Mouse (Mus musculus) MEL (cell line): Measurements from ENCODE around the gene Tmem26. TPM values are rescaled to one million over a fixed set of nuclear protein-coding genes. Genes with fewer than 3 reads are reported as not detected.

Experiments
- DNase-seq: peaks from one replicate; pipeline ENCODE4 v3.0.0; 2011; ENCODE audit warnings: low read depth, low spot score
- H3K27ac ChIP-seq: 2 replicates; pipeline ENCODE4 v1.5.1; 2012; ENCODE audit warnings: low read depth, mild to moderate bottlenecking, control low read depth, low read length, moderate library complexity; ENCODE audit not compliant: control insufficient read depth
- H3K27me3 ChIP-seq, 2 experiments: fragments of 150-350 bp in 1 of 2; sonication (generic) in 1 of 2; 2 replicates each; pipeline ENCODE4 v1.6.1; 2012; ENCODE audit warnings: low read length in 2 of 2, mild to moderate bottlenecking in 2 of 2, improper control_type of control experiment in 1 of 2, moderate library complexity in 1 of 2; ENCODE audit not compliant: insufficient read depth in 2 of 2, control insufficient read depth in 1 of 2
- H3K36me3 ChIP-seq, 2 experiments: 2 replicates each; pipeline ENCODE4 v1.6.1; 2012 to 2014; ENCODE audit warnings: low read length in 2 of 2, improper control_type of control experiment in 1 of 2, inconsistent platforms in 1 of 2, mild to moderate bottlenecking in 1 of 2; ENCODE audit not compliant: insufficient read depth in 2 of 2, control insufficient read depth in 1 of 2
- H3K4me1 ChIP-seq, 2 experiments: fragments of 150-350 bp in 1 of 2; sonication (generic) in 1 of 2; 2 replicates each; pipeline ENCODE4 v1.6.1; 2012; ENCODE audit warnings: low read length in 2 of 2, improper control_type of control experiment in 1 of 2, mild to moderate bottlenecking in 1 of 2; ENCODE audit not compliant: insufficient read depth in 2 of 2, control insufficient read depth in 1 of 2
- H3K4me3 ChIP-seq, 2 experiments: fragments of 150-350 bp in 1 of 2; sonication (generic) in 1 of 2; 2 replicates each; pipeline ENCODE4 v1.5.1; 2012; ENCODE audit warnings: low read depth in 2 of 2, low read length in 2 of 2, mild to moderate bottlenecking in 2 of 2, moderate library complexity in 2 of 2, control low read depth in 1 of 2, improper control_type of control experiment in 1 of 2; ENCODE audit not compliant: control insufficient read depth in 1 of 2, insufficient read depth in 1 of 2
- H3K79me2 ChIP-seq: 2 replicates; pipeline ENCODE4 v1.6.1; 2012; ENCODE audit warnings: mild to moderate bottlenecking, low read length, moderate library complexity; ENCODE audit not compliant: control insufficient read depth, poor library complexity, insufficient read depth
- H3K9ac ChIP-seq: 2 replicates; pipeline ENCODE4 v1.6.1; 2012; ENCODE audit warnings: low read depth, mild to moderate bottlenecking, control low read depth, low read length, moderate library complexity; ENCODE audit not compliant: control insufficient read depth, poor library complexity, severe bottlenecking
- H3K9me3 ChIP-seq: fragments of 150-350 bp; sonication (generic); replicated peaks from 2 replicates; pipeline ENCODE4 v1.6.1; 2012; ENCODE audit warnings: mild to moderate bottlenecking, low read length, improper control_type of control experiment, moderate library complexity; ENCODE audit not compliant: insufficient read depth
- CHD1 ChIP-seq: IDR thresholded peaks from 2 replicates; pipeline ENCODE4 v1.6.1; 2012; ENCODE audit warnings: low read depth, mild to moderate bottlenecking, inconsistent platforms, low read length, improper control_type of control experiment
- CHD2 ChIP-seq: IDR thresholded peaks from 2 replicates; pipeline ENCODE4 v1.6.1; 2011; ENCODE audit warnings: low read length, improper control_type of control experiment
- E2F4 ChIP-seq: IDR thresholded peaks from 2 replicates; pipeline ENCODE4 v1.6.1; 2011; ENCODE audit warnings: low read depth, low read length, improper control_type of control experiment, borderline replicate concordance
- ELF1 ChIP-seq: IDR thresholded peaks from 2 replicates; pipeline ENCODE4 v1.6.1; 2014; ENCODE audit warnings: low read depth, mild to moderate bottlenecking, inconsistent platforms, low read length, improper control_type of control experiment, moderate library complexity
- EP300 ChIP-seq, 2 experiments: IDR thresholded peaks; 2 replicates each; pipeline ENCODE4 v1.6.1; 2011; ENCODE audit warnings: improper control_type of control experiment in 2 of 2, low read length in 2 of 2, low read depth in 1 of 2, mild to moderate bottlenecking in 1 of 2
- ETS1 ChIP-seq: IDR thresholded peaks from 2 replicates; pipeline ENCODE4 v1.6.1; 2012; ENCODE audit warnings: low read depth, mild to moderate bottlenecking, inconsistent platforms, low read length, improper control_type of control experiment, moderate library complexity
- GABPA ChIP-seq: IDR thresholded peaks from 2 replicates; pipeline ENCODE4 v1.6.1; 2012; ENCODE audit warnings: low read depth, mild to moderate bottlenecking, inconsistent platforms, low read length, improper control_type of control experiment, moderate library complexity
- GATA1 ChIP-seq: IDR thresholded peaks from 2 replicates; pipeline ENCODE4 v1.6.1; 2011; ENCODE audit warnings: low read depth, low read length, improper control_type of control experiment
- JUND ChIP-seq: IDR thresholded peaks from 2 replicates; pipeline ENCODE4 v1.6.1; 2011; ENCODE audit warnings: low read depth, mild to moderate bottlenecking, improper control_type of control experiment, low read length
- KAT2A ChIP-seq: conservative IDR thresholded peaks from 2 replicates; pipeline ENCODE4 v1.6.1; 2012; ENCODE audit warnings: low read depth, low read length, improper control_type of control experiment, inconsistent platforms
- MAFK ChIP-seq: IDR thresholded peaks from 2 replicates; pipeline ENCODE4 v1.6.1; 2011; ENCODE audit warnings: low read depth, mild to moderate bottlenecking, low read length, improper control_type of control experiment, borderline replicate concordance
- MXI1 ChIP-seq: IDR thresholded peaks from 2 replicates; pipeline ENCODE4 v1.6.1; 2011; ENCODE audit warnings: mild to moderate bottlenecking, low read depth, low read length, improper control_type of control experiment
- MYC ChIP-seq: IDR thresholded peaks from 2 replicates; pipeline ENCODE4 v1.6.1; 2011; ENCODE audit warnings: low read depth, mild to moderate bottlenecking, low read length, improper control_type of control experiment, moderate library complexity
- USF1 ChIP-seq: IDR thresholded peaks from 2 replicates; pipeline ENCODE4 v1.6.1; 2014; ENCODE audit warnings: low read depth, mild to moderate bottlenecking, inconsistent platforms, low read length, improper control_type of control experiment, moderate library complexity
- USF2 ChIP-seq, 2 experiments: IDR thresholded peaks; 2 replicates each; pipeline ENCODE4 v1.6.1; 2011 to 2012; ENCODE audit warnings: improper control_type of control experiment in 2 of 2, low read length in 2 of 2, borderline replicate concordance in 1 of 2, inconsistent platforms in 1 of 2, low read depth in 1 of 2, mild to moderate bottlenecking in 1 of 2; ENCODE audit not compliant: insufficient read depth in 1 of 2
- ZMIZ1 ChIP-seq: IDR thresholded peaks from 2 replicates; pipeline ENCODE4 v1.6.1; 2012; ENCODE audit warnings: low read depth, mild to moderate bottlenecking, inconsistent platforms, low read length, improper control_type of control experiment, moderate library complexity
- ZNF384 ChIP-seq: IDR thresholded peaks from 2 replicates; pipeline ENCODE4 v1.6.1; 2012; ENCODE audit warnings: low read depth, mild to moderate bottlenecking, inconsistent platforms, low read length, improper control_type of control experiment
- polyA plus RNA-seq, 2 experiments: library from polyadenylated mRNA; stranded (reverse) in 1 of 2; unstranded in 1 of 2; fragments of >175 nt in 1 of 2; fragments of >200 nt in 1 of 2; gene quantifications; 2 replicates each; pipeline versions ENCODE4 v1.2.1 to v1.2.4; 2012; ENCODE audit warnings: low replicate concordance in 2 of 2, low read depth in 1 of 2; ENCODE audit not compliant: insufficient read length in 2 of 2, insufficient read depth in 1 of 2, missing spikeins in 1 of 2
- total RNA-seq: library from RNA; depleted of rRNA; stranded (reverse); fragments of 300-350 nt; gene quantifications from 2 replicates; pipeline ENCODE4 v1.2.3, GENCODE M21; 2012

Tmem26 gene
- total and polyA plus RNA-seq, 3 experiments: not detected

DNA sequence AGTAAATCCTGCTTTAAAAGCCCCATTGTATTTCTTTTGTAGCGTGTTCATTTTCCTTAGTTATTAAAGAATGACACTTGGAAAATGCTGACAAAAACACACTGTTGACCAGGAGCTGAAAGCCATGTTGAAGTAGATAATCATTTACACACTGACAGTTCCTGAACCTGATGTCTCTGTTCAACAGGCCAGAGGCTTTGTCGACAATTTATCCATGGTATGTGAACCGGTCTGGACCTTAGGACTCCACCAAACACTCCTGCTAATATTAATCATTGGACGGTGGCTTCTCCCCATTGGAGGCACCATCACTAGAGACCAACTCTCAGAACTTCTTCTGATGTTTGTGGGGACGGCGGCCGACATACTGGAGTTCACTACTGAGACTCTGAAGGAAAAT, 27.5 kb downstream of the Tmem26 start:
- no peaks in the 10 kb centered on the region for H3K27me3 ChIP-seq
- H3K9me3 ChIP-seq: no peaks in the 10 kb centered on the region
- H3K79me2 ChIP-seq: no peaks in the 10 kb centered on the region
- H3K27ac ChIP-seq: no peak overlapping the region
- no peaks in the 10 kb centered on the region for H3K36me3 ChIP-seq
- DNase-seq: no peak
- no peak overlapping the region for H3K9ac ChIP-seq
- H3K4me3 ChIP-seq: no peak overlapping the region
- TF ChIP-seq ZMIZ1 (no peak), GATA1 (no peak), USF2 (IDR thresholded peaks at IDR 0.05; ENCODE audit: borderline replicate concordance in 1 of 2, insufficient read depth in 1 of 2, low read depth in 1 of 2, low read length in 2 of 2) (no peak)
- H3K4me1 ChIP-seq: no peaks in the 10 kb centered on the region

DNA sequence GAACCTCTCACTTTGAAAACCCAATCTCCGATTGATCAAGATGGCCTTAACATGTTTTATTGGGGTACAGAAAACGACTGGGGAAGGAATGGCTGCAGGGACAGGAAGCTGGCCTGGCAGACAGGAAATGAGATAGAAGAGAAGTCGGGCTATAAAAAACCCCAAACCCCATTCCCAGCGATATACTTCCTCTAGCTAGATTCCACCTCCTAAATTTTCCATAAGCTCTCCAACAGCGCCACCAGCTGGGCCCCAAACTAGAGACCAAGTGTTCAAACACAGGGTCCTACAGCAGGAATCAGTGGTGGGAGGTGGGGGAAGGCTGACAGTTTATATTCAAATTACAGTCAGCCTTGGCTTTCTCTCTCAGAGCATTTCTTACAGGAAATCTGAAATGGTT, 35.8 kb downstream of the Tmem26 start:
- Histone ChIP-seq H3K4me3 (no peak overlapping the region), H3K4me1 (no peaks in the 10 kb centered on the region), H3K9me3 (no peaks in the 10 kb centered on the region), H3K79me2 (no peaks in the 10 kb centered on the region), H3K36me3 (no peaks in the 10 kb centered on the region), H3K27ac (no peak overlapping the region), H3K27me3 (no peaks in the 10 kb centered on the region), H3K9ac (no peak overlapping the region)
- TF ChIP-seq ELF1: no peak
- no peak for TF ChIP-seq ZMIZ1
- TF ChIP-seq USF1: no peak
- no peak for TF ChIP-seq MAFK
- TF ChIP-seq MXI1: no peak
- no peak for TF ChIP-seq MYC
- no peak for TF ChIP-seq CHD2
- no peak for TF ChIP-seq E2F4
- TF ChIP-seq GABPA: no peak
- no peak for TF ChIP-seq CHD1
- no peak for TF ChIP-seq KAT2A
- TF ChIP-seq EP300 (IDR thresholded peaks at IDR 0.05; ENCODE audit: low read depth in 1 of 2, low read length in 2 of 2): no peak
- no peak for TF ChIP-seq JUND
- DNase-seq: no peak

DNA sequence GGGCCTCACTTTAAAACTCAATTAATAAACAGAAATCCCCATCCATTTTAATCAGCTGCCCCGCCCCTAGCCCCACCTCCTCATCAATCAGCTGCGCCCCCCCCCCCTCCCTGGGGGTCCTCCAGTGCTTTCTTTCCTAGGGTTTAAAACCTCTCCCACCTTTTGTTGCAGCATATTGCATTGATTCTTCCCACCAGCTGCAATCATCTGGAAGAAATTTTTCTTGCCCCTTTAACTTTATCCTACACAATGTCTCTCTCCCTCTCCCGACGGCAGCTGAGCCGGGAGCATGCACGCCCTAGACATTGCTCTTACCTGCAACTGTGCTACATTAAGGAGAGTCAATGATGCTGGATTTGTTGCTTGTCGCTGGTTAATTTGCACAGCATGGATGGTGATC, 36.3 kb downstream of the Tmem26 start:
- TF ChIP-seq CHD2: no peak
- no peak for TF ChIP-seq USF1
- TF ChIP-seq MAFK: no peak
- TF ChIP-seq ETS1: no peak
- TF ChIP-seq CHD1: no peak
- TF ChIP-seq MXI1: no peak
- no peak for TF ChIP-seq ZNF384
- Histone ChIP-seq H3K9ac (no peak overlapping the region), H3K27me3 (no peaks in the 10 kb centered on the region), H3K27ac (no peak overlapping the region), H3K9me3 (no peaks in the 10 kb centered on the region), H3K79me2 (no peaks in the 10 kb centered on the region), H3K4me3 (no peak overlapping the region), H3K36me3 (no peaks in the 10 kb centered on the region), H3K4me1 (no peaks in the 10 kb centered on the region)
- DNase-seq: no peak
